Mouse (Mus musculus) ES-Bruce4 (cell line): ENCODE measurements at regions not wholly inside any gene's neighbourhood (a gene's known extent, or its start where the extent isn't known, plus 50 kb on each side); places are given as distances from the start of the nearest gene placed in this dataset.

Experiments
- H3K27ac ChIP-seq: 2 replicates; pipeline ENCODE4 v1.5.1; 2012; ENCODE audit warnings: low read length, inconsistent platforms; ENCODE audit not compliant: insufficient read depth
- H3K27me3 ChIP-seq: 2 replicates; pipeline ENCODE4 v1.6.1; 2012; ENCODE audit warnings: mild to moderate bottlenecking, low read length, inconsistent platforms; ENCODE audit not compliant: control insufficient read depth, poor library complexity, insufficient read depth, severe bottlenecking
- H3K36me3 ChIP-seq: 2 replicates; pipeline ENCODE4 v1.6.1; 2012; ENCODE audit warnings: inconsistent platforms, mild to moderate bottlenecking, low read length, moderate library complexity; ENCODE audit not compliant: control insufficient read depth, poor library complexity, insufficient read depth, severe bottlenecking
- H3K4me1 ChIP-seq: one replicate; pipeline ENCODE4 v1.8.1; 2011; ENCODE audit warnings: low read length; ENCODE audit not compliant: control insufficient read depth, insufficient read depth
- H3K4me3 ChIP-seq: 2 replicates; pipeline ENCODE4 v1.5.1; 2011; ENCODE audit warnings: low read depth, mild to moderate bottlenecking, low read length
- H3K9ac ChIP-seq: 2 replicates; pipeline ENCODE4 v1.6.1; 2012; ENCODE audit warnings: low read depth, mild to moderate bottlenecking, inconsistent platforms; ENCODE audit not compliant: poor library complexity, severe bottlenecking
- H3K9me3 ChIP-seq: replicated peaks from 2 replicates; pipeline ENCODE4 v1.6.1; 2012; ENCODE audit warnings: mild to moderate bottlenecking, low read length, inconsistent platforms; ENCODE audit not compliant: control insufficient read depth, poor library complexity, insufficient read depth, severe bottlenecking
- CTCF ChIP-seq: IDR thresholded peaks from one replicate; pipeline ENCODE4 v1.8.1; 2011; ENCODE audit warnings: low read depth, low read length
- EP300 ChIP-seq: IDR thresholded peaks from 2 replicates; pipeline ENCODE4 v1.6.1; 2011; ENCODE audit warnings: low read depth, low read length; ENCODE audit not compliant: insufficient read depth
- POLR2A ChIP-seq: IDR thresholded peaks from one replicate; pipeline ENCODE4 v1.8.1; 2011; ENCODE audit warnings: low read length; ENCODE audit not compliant: insufficient read depth

DNA sequence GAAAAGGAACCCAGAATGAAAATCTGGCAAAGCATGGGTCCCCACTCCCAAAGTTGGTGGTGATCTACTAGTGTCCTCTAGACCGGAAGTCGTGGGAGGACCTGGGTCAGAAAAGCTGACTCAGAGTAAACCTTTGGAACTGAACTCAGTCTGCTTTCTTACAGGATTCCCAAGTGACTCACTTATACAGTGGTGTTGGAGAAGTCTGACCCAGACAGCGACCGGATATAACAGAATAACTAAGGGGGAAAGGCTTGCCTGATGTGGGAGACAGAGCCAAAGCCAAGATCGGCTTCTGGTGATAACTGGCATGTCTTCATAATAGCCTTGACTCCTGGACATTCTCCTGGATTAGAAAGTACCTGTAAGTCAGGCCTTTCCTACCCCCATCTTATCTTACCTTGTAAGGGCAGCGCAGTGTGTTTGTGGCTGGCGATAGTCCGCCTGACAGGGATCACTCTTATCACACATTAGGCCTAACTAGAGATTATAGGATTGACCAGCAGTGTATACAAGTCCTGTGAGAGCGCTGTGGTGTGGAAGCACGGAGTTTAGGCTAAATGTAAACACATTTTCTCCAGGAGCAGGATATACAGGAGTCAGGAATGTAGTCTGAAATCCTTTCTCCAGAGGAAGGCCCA is 150.4 kb downstream of the Gm19410 start:
- H3K27ac ChIP-seq: no peak overlapping the region
- TF ChIP-seq EP300 (no peak), CTCF (no peak), POLR2A (no peak)
- no peak overlapping the region for H3K4me3 ChIP-seq

GRCm38 (mm10) chr8:35917573-35917972 is 152.0 kb downstream of the Gm19410 start:
- Histone ChIP-seq H3K27ac (no peak overlapping the region), H3K4me1 (no peaks in the 10 kb centered on the region), H3K27me3 (no peaks in the 10 kb centered on the region), H3K9me3 (no peaks in the 10 kb centered on the region; the same call in 1 of the 2 replicates), H3K36me3 (no peaks in the 10 kb centered on the region), H3K9ac (no peak overlapping the region), H3K4me3 (no peak overlapping the region)
- TF ChIP-seq POLR2A (no peak), EP300 (no peak), CTCF (no peak)

More for the DNA sequence above, 150.4 kb downstream of the Gm19410 start:
- no peaks in the 10 kb centered on the region for H3K4me1 ChIP-seq
- H3K9me3 ChIP-seq: no peaks in the 10 kb centered on the region; the same call in 1 of the 2 replicates
- no peaks in the 10 kb centered on the region for H3K36me3 ChIP-seq
- H3K27me3 ChIP-seq: no peaks in the 10 kb centered on the region
- no peak overlapping the region for H3K9ac ChIP-seq

DNA sequence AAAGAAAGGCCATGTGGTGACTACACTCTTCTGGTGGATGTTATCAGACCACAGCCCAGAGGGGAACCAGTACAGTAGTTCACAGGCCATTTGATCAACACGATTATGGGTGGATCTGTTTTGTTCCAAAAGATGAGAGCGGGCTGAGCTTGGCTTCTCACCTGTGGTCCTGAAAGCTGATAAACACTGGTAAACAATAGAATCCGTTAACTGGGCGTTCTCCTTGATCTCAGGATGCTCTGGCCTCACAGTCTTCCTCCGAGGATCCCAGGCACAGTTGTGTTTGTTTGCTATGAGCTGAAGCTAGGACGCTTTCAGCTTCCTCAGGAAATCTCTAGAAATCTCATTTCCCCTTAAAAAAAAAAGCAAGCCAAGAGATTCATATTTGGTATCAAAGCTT is 153.9 kb downstream of the Gm19410 start:
- H3K27ac ChIP-seq: no peak overlapping the region
- H3K36me3 ChIP-seq: no peaks in the 10 kb centered on the region
- no peaks in the 10 kb centered on the region for H3K4me1 ChIP-seq
- no peaks in the 10 kb centered on the region for H3K27me3 ChIP-seq
- H3K9ac ChIP-seq: no peak overlapping the region
- no peaks in the 10 kb centered on the region; the same call in 1 of the 2 replicates for H3K9me3 ChIP-seq
- no peak overlapping the region for H3K4me3 ChIP-seq
- no peak for TF ChIP-seq CTCF

- H3K4me3 ChIP-seq: no peak overlapping the region
- no peaks in the 10 kb centered on the region for H3K4me1 ChIP-seq
- no peaks in the 10 kb centered on the region for H3K36me3 ChIP-seq
- no peaks in the 10 kb centered on the region for H3K27me3 ChIP-seq
- no peak overlapping the region for H3K27ac ChIP-seq
- H3K9ac ChIP-seq: no peak overlapping the region
- no peaks in the 10 kb centered on the region; the same call in 1 of the 2 replicates for H3K9me3 ChIP-seq
- TF ChIP-seq POLR2A (no peak), CTCF (no peak), EP300 (no peak)
Measured at GRCm38 (mm10) chr8:35919859-35920675, 154.5 kb downstream of the Gm19410 start.

DNA sequence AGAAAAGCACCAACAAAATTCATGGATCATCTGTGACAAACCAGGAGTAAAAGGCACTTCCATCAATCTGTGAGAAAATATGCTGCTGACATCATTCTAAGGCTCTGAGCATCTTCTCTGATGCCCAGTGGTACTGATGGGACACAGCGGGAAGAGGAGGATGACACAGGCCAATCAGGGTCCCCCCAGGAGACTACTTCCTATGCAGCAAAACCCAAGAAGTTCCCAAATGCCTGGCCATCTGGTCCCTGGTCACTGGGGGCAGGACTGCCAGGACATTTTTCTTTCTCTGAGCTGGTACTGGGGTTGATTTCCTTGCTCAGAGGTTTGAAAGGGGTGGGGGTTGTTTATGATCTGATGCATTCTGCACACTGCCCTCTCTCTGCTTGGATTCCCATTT is 158.4 kb downstream of the Gm19410 start:
- no peaks in the 10 kb centered on the region for H3K9me3 ChIP-seq
- no peaks in the 10 kb centered on the region for H3K27me3 ChIP-seq
- no peaks in the 10 kb centered on the region for H3K36me3 ChIP-seq
- no peak overlapping the region for H3K9ac ChIP-seq
- no peaks in the 10 kb centered on the region for H3K4me1 ChIP-seq
- no peak overlapping the region for H3K4me3 ChIP-seq
- H3K27ac ChIP-seq: no peak overlapping the region
- TF ChIP-seq CTCF (no peak), EP300 (no peak), POLR2A (no peak)

GRCm38 (mm10) chr8:35927408-35927871 is 161.8 kb downstream of the Gm19410 start:
- Histone ChIP-seq H3K27me3 (no peaks in the 10 kb centered on the region), H3K36me3 (no peaks in the 10 kb centered on the region), H3K9ac (no peak overlapping the region), H3K9me3 (no peaks in the 10 kb centered on the region), H3K27ac (no peak overlapping the region), H3K4me3 (no peak overlapping the region), H3K4me1 (no peaks in the 10 kb centered on the region)
- no peak for TF ChIP-seq CTCF
- TF ChIP-seq EP300: no peak
- TF ChIP-seq POLR2A: no peak
